Mouse (Mus musculus) hindbrain, embryonic 11.5 days (tissue): ENCODE results near the gene Sparc. TPM values are rescaled to one million over a fixed set of nuclear protein-coding genes. Genes with fewer than 3 reads are reported as not detected.

Source experiments
- polyA plus RNA-seq: library from polyadenylated mRNA; unstranded; fragments of >200 nt; fragmentation: Nextera tagmentation; extraction: Ambion mirVana; gene quantifications from 2 replicates; pipeline ENCODE4 v1.2.1, GENCODE M21; 2014

Gene Sparc
- polyA plus RNA-seq, 1 experiment from 2014 or later: 573 TPM

Other genes starting within 250 kb of the Sparc start
- 0.65 and 0.67 TPM in 2 replicates for gene Slc36a2, start 238.1 kb downstream of the Sparc start, polyA plus RNA-seq
- gene Slc36a1, start 218.8 kb downstream of the Sparc start, polyA plus RNA-seq: 2.0 and 3.2 TPM in 2 replicates
- gene Fat2, start 86.6 kb downstream of the Sparc start, polyA plus RNA-seq: 0.06 and 0.08 TPM in 2 replicates
- 248 and 262 TPM in 2 replicates for gene Atox1, start 38.1 kb upstream of the Sparc start, polyA plus RNA-seq
- gene G3bp1, start 46.5 kb upstream of the Sparc start, polyA plus RNA-seq: 199 and 220 TPM in 2 replicates
- 5.8 and 10.0 TPM in 2 replicates for gene Glra1, start 185.0 kb upstream of the Sparc start, polyA plus RNA-seq